Mouse (Mus musculus) embryonic fibroblast, embryonic 13.5 days (primary cell): Measurements from ENCODE around the gene Ppm1d. TPM values are rescaled to one million over a fixed set of nuclear protein-coding genes. Genes with fewer than 3 reads are reported as not detected.

Experiments used
- H3K27ac ChIP-seq: 2 replicates; pipeline ENCODE4 v1.5.1; 2012; ENCODE audit warnings: low read length, control low read depth, inconsistent platforms; ENCODE audit not compliant: insufficient read depth
- H3K4me1 ChIP-seq: 2 replicates; pipeline ENCODE4 v1.6.1; 2011; ENCODE audit warnings: low read length; ENCODE audit not compliant: control insufficient read depth, insufficient read depth
- H3K4me3 ChIP-seq: 2 replicates; pipeline ENCODE4 v1.5.1; 2011; ENCODE audit warnings: mild to moderate bottlenecking, control low read depth, low read length; ENCODE audit not compliant: insufficient read depth
- CTCF ChIP-seq: IDR thresholded peaks from 2 replicates; pipeline ENCODE4 v1.5.1; 2011; ENCODE audit warnings: mild to moderate bottlenecking, control low read depth, low read length, moderate library complexity, borderline replicate concordance; ENCODE audit not compliant: insufficient read depth
- POLR2A ChIP-seq: IDR thresholded peaks from 2 replicates; pipeline ENCODE4 v1.6.1; 2011; ENCODE audit warnings: low read depth, mild to moderate bottlenecking, control low read depth, low read length, moderate library complexity
- polyA plus RNA-seq: library from polyadenylated mRNA; stranded (reverse); fragments of >200 nt; gene quantifications from 2 replicates; pipeline ENCODE4 v1.2.4, GENCODE M21; 2011; ENCODE audit warnings: low read depth; ENCODE audit not compliant: missing spikeins, insufficient read length

Ppm1d gene
- polyA plus RNA-seq, 1 experiment: 9.4 TPM

DNA sequence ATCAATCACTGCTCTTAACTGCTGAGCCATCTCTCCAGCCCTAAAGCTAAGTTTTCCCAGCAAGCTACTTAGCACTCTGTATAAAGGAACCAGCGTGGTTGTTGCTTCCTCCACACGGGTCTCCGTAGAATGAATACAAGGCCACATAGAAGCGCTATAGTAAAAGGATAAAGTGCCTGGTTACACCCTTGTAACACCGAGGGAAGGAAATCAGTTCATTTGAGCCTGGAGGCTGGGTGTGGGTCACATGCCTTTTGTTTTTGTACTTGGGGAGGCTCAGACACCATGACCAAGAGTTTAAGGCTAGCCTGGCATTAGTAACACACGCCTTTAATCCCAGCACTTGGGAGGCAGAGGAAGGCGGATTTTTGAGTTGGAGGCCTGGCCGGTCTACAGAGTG lies 50.6 kb downstream of the Ppm1d start:
- no peak overlapping the region for H3K27ac ChIP-seq
- H3K4me1 ChIP-seq: no peaks in the 10 kb centered on the region
- H3K4me3 ChIP-seq: no peak overlapping the region
- no peak for TF ChIP-seq POLR2A
- TF ChIP-seq CTCF: no peak

GRCm38 (mm10) chr11:85366168-85366567 lies 55.1 kb downstream of the Ppm1d start:
- H3K4me3 ChIP-seq: no peak overlapping the region
- H3K27ac ChIP-seq: no peak overlapping the region
- H3K4me1 ChIP-seq: no peaks in the 10 kb centered on the region
- no peak for TF ChIP-seq POLR2A
- TF ChIP-seq CTCF: no peak

DNA sequence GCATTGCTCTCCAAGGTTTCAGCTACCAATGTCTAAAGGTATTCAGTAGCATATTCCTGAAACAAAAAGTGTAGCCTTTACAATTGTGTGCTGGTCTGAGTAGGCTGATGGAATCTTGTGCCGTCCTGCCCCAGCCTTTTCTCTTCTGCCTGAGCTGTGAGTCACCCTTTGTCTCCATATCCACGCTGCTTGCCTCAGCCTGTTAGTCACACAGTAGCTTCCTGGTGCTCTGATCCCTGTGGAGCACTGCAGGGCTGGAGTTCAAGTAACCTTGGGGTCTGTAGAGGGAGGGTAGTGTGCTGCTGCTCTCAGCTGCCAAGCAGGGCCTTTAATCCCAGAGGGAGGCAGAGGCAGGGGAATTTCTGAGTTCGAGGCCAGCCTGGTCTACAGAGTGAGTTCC lies 56.8 kb downstream of the Ppm1d start:
- Histone ChIP-seq H3K4me3 (no peak overlapping the region), H3K27ac (peak overlapping the region; percentile 62), H3K4me1 (no peaks in the 10 kb centered on the region)
- TF ChIP-seq CTCF (no peak), POLR2A (no peak)

GRCm38 (mm10) chr11:85379091-85379490 lies 68.0 kb downstream of the Ppm1d start:
- TF ChIP-seq CTCF (no peak), POLR2A (no peak)
- Histone ChIP-seq H3K27ac (no peak overlapping the region), H3K4me3 (no peak overlapping the region), H3K4me1 (peaks cover 10% of the 10 kb centered on the region)

DNA sequence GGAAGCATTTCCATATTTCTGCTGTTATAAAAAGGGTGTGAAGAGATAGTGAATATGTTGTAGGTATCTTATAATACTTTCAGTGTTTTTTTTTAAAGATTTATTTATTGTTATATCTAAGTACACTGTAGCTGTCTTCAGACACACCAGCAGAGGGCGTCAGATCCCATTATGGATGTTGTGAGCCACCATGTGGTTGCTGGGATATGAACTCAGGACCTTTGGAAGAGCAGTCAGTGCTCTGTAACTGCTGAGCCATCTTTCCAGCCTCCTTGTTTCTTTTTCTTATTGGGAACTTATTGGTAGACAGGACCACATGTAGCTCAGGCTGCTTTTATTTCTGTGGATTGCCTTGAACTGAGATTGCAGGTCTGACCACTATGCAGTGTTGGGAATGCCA lies 69.0 kb downstream of the Ppm1d start:
- Histone ChIP-seq H3K4me1 (peaks cover 15% of the 10 kb centered on the region), H3K4me3 (no peak overlapping the region), H3K27ac (no peak overlapping the region)
- no peak for TF ChIP-seq POLR2A
- TF ChIP-seq CTCF: no peak

- no peak overlapping the region for H3K27ac ChIP-seq
- H3K4me3 ChIP-seq: no peak overlapping the region
- H3K4me1 ChIP-seq: peaks cover 15% of the 10 kb centered on the region
- TF ChIP-seq CTCF: peak; percentile 90
- no peak for TF ChIP-seq POLR2A
These were observed 71.0 kb downstream of the Ppm1d start for GRCm38 (mm10) chr11:85382055-85382454.

- no peak for TF ChIP-seq POLR2A
- Histone ChIP-seq H3K27ac (0 out of 2 replicates have a peak overlapping the region, but pooled peaks have one; percentile 29), H3K4me3 (no peak overlapping the region), H3K4me1 (peaks cover 11% of the 10 kb centered on the region)
These were observed 73.2 kb downstream of the Ppm1d start for GRCm38 (mm10) chr11:85383975-85384821.

GRCm38 (mm10) chr11:85392179-85392863 lies 81.3 kb downstream of the Ppm1d start:
- TF ChIP-seq CTCF: no peak
- no peak for TF ChIP-seq POLR2A
- H3K27ac ChIP-seq: peak overlapping the region; percentile 12
- no peaks in the 10 kb centered on the region; the same call in 1 of the 2 replicates for H3K4me1 ChIP-seq
- H3K4me3 ChIP-seq: no peak overlapping the region

- no peak overlapping the region for H3K4me3 ChIP-seq
- H3K27ac ChIP-seq: 0 out of 2 replicates have a peak overlapping the region, but pooled peaks have one; percentile 12
- TF ChIP-seq CTCF (no peak), POLR2A (no peak)
- H3K4me1 ChIP-seq: no peaks in the 10 kb centered on the region; the same call in 1 of the 2 replicates
These were observed 81.8 kb downstream of the Ppm1d start for GRCm38 (mm10) chr11:85392864-85393220.

DNA sequence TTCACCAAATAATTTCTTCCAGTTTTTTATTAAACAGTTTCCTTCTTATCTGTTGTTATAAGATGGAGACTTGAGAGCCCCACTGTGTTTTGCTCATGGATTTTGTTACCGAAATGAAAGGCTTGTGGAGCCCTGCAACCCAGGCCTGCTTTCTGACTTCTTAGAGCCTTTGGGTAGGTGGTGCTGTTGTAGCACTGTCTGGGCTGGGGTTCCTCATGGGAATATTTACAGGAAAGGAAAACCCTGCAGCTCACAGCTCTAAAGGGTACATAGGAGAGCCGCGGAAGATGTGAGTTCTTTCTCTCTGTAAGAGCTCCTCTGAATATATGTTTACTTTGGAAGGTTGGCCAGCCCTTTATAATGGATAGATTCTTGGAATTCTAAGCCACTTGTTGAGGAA lies 82.9 kb downstream of the Ppm1d start:
- Histone ChIP-seq H3K4me3 (no peak overlapping the region), H3K4me1 (no peaks in the 10 kb centered on the region; the same call in 1 of the 2 replicates), H3K27ac (no peak overlapping the region)
- no peak for TF ChIP-seq CTCF
- TF ChIP-seq POLR2A: no peak

DNA sequence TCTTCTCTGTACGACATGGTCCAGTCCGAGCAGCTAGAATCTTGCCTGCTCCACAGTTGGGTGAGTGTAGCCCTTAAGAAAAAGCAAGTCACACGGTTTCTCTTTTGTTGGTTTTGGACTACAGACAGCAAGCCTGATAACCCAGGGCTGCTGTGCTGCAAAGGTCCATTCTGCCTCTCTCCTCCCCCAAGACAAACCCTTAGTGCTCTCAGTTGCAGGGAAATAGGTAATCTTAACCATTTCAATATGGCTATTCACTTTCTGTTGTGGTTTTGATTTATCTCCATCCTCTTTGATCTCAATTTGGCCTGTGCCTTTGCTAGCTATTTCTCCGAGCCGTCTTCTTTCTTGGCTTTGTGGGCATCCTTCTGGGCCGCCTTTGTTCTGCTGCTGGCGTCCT lies 84.3 kb downstream of the Ppm1d start:
- Histone ChIP-seq H3K4me1 (no peaks in the 10 kb centered on the region; the same call in 1 of the 2 replicates), H3K27ac (no peak overlapping the region), H3K4me3 (no peak overlapping the region)
- no peak for TF ChIP-seq POLR2A
- no peak for TF ChIP-seq CTCF

Other genes starting within 250 kb of the Ppm1d start
- 49.9 and 52.8 TPM in 2 replicates for gene Usp32, start 171.1 kb upstream of the Ppm1d start, polyA plus RNA-seq
- not detected in 2 replicates for gene 1700125H20Rik, start 140.8 kb upstream of the Ppm1d start, polyA plus RNA-seq
- 33.3 and 37.1 TPM in 2 replicates for gene Appbp2, start 76.1 kb upstream of the Ppm1d start, polyA plus RNA-seq
- gene Bcas3, start 41.9 kb downstream of the Ppm1d start, polyA plus RNA-seq: 17.0 and 20.6 TPM in 2 replicates